Mouse (Mus musculus): ENCODE data around the gene Pid1.

Pid1 gene

GRCm38 (mm10) chr1:84186756-84187437, 177.1 kb downstream of the Pid1 start:
- no peak for DNase-seq (ENCODE audit: low spot score in 2 of 2)

GRCm38 (mm10) chr1:84177696-84178095, 186.3 kb downstream of the Pid1 start:
- DNase-seq (ENCODE audit: low spot score in 2 of 2): no peak

- DNase-seq (ENCODE audit: low spot score in 2 of 2): no peak
These were observed 186.9 kb downstream of the Pid1 start for GRCm38 (mm10) chr1:84177033-84177432.

- no peak for DNase-seq (ENCODE audit: low spot score in 2 of 2)
These were observed 191.0 kb downstream of the Pid1 start for GRCm38 (mm10) chr1:84172941-84173340.

- DNase-seq (ENCODE audit: low spot score in 2 of 2): no peak
These were observed 206.2 kb downstream of the Pid1 start for GRCm38 (mm10) chr1:84157790-84158189.

- no peak for DNase-seq (ENCODE audit: low spot score in 2 of 2)
These were observed 208.4 kb downstream of the Pid1 start for GRCm38 (mm10) chr1:84155585-84155930.

- no peak for DNase-seq (ENCODE audit: low spot score in 2 of 2)
These were observed 209.0 kb downstream of the Pid1 start for GRCm38 (mm10) chr1:84154725-84155584.

- DNase-seq (ENCODE audit: low spot score in 2 of 2): no peak
These were observed 210.0 kb downstream of the Pid1 start for GRCm38 (mm10) chr1:84153943-84154342.

GRCm38 (mm10) chr1:84141561-84141960, 222.4 kb downstream of the Pid1 start:
- no peak for DNase-seq (ENCODE audit: low spot score in 2 of 2)

- no peak for DNase-seq (ENCODE audit: low spot score in 2 of 2)
These were observed 231.5 kb downstream of the Pid1 start for GRCm38 (mm10) chr1:84132451-84132850.

GRCm38 (mm10) chr1:84131799-84132198, 232.2 kb downstream of the Pid1 start:
- DNase-seq (ENCODE audit: low spot score in 2 of 2): no peak

GRCm38 (mm10) chr1:84128510-84128909, 235.5 kb downstream of the Pid1 start:
- DNase-seq (ENCODE audit: low spot score in 2 of 2): no peak

GRCm38 (mm10) chr1:84119306-84119705, 244.7 kb downstream of the Pid1 start:
- DNase-seq (ENCODE audit: low spot score in 2 of 2): no peak

GRCm38 (mm10) chr1:84106756-84107155, 257.2 kb downstream of the Pid1 start:
- DNase-seq (ENCODE audit: low spot score in 2 of 2): no peak

- no peak for DNase-seq (ENCODE audit: low spot score in 2 of 2)
These were observed 261.9 kb downstream of the Pid1 start for GRCm38 (mm10) chr1:84102052-84102451.

GRCm38 (mm10) chr1:84097398-84097797, 266.6 kb downstream of the Pid1 start:
- DNase-seq (ENCODE audit: low spot score in 2 of 2): no peak

- DNase-seq (ENCODE audit: low spot score in 2 of 2): no peak
These were observed 270.7 kb downstream of the Pid1 start for GRCm38 (mm10) chr1:84093291-84093690.

- no peak for DNase-seq (ENCODE audit: low spot score in 2 of 2)
These were observed 274.3 kb downstream of the Pid1 start for GRCm38 (mm10) chr1:84089664-84090063.

GRCm38 (mm10) chr1:84087957-84088356, 276.0 kb downstream of the Pid1 start:
- no peak for DNase-seq (ENCODE audit: low spot score in 2 of 2)

GRCm38 (mm10) chr1:84087325-84087724, 276.7 kb downstream of the Pid1 start:
- DNase-seq (ENCODE audit: low spot score in 2 of 2): no peak

GRCm38 (mm10) chr1:84086486-84086885, 277.5 kb downstream of the Pid1 start:
- no peak for DNase-seq (ENCODE audit: low spot score in 2 of 2)

- DNase-seq (ENCODE audit: low spot score in 2 of 2): no peak
These were observed 278.6 kb downstream of the Pid1 start for GRCm38 (mm10) chr1:84085361-84085760.

GRCm38 (mm10) chr1:84079566-84079965, 284.4 kb downstream of the Pid1 start:
- DNase-seq (ENCODE audit: low spot score in 2 of 2): no peak

Data from urinary bladder, postnatal 4 days (tissue).